Comparison of ENCODE assay signal across 13 mouse cellular contexts in genomic region chr14:58815616-58816539, GRCm38 (mm10).
DNase-seq lines count a peak whose midpoint lies in the region; ATAC-seq and TF ChIP-seq lines count a peak whose summit lies in the region.
"Had no signal": no experiment of that assay in that cellular context is flagged by ENCODE, and none has a peak within 500 bp of the region (broad histone marks: within the 10 kb centered on the region; RNA-seq: fewer than 3 reads in every experiment).

No protein-coding gene starts in this region.

- no peaks in the 10 kb centered on the region for H3K9me3 ChIP-seq in forebrain, embryonic 13.5 days (replicated peaks)
- no peaks in the 10 kb centered on the region for H3K9me3 ChIP-seq in forebrain, embryonic 11.5 days (ENCODE audit: control insufficient read depth, low read length)
- H3K9me3 ChIP-seq in hindbrain, postnatal 0 days (ENCODE audit: low read length), result no peaks in the 10 kb centered on the region
- H3K9me3 ChIP-seq in hindbrain, embryonic 13.5 days, result no peaks in the 10 kb centered on the region
- H3K9me3 ChIP-seq in midbrain, embryonic 14.5 days (ENCODE audit: control insufficient read depth, low read length), result no peaks in the 10 kb centered on the region
- no peaks in the 10 kb centered on the region for H3K9me3 ChIP-seq in midbrain, embryonic 15.5 days
- H3K9me3 ChIP-seq: embryonic facial prominence, embryonic 15.5 days; kidney, embryonic 15.5 days; liver, embryonic 12.5 days had no signal

- TF ChIP-seq CTCF in hindbrain, postnatal 0 days (IDR thresholded peaks at IDR 0.05; ENCODE audit: low read depth), result peak; percentile 21; the same call in 1 of the 2 replicates

- H3K9ac ChIP-seq in forebrain, embryonic 13.5 days, result no peak overlapping the region
- no peak overlapping the region for H3K9ac ChIP-seq in forebrain, embryonic 11.5 days (ENCODE audit: low read length)
- no peak overlapping the region for H3K9ac ChIP-seq in hindbrain, postnatal 0 days (replicated peaks; ENCODE audit: low read length)
- H3K9ac ChIP-seq in hindbrain, embryonic 13.5 days, result no peak overlapping the region
- H3K9ac ChIP-seq in midbrain, embryonic 14.5 days (replicated peaks; ENCODE audit: low read length), result no peak overlapping the region
- H3K9ac ChIP-seq in midbrain, embryonic 15.5 days, result no peak overlapping the region
- H3K9ac ChIP-seq: embryonic facial prominence, embryonic 15.5 days; kidney, embryonic 15.5 days; liver, embryonic 12.5 days had no signal

- no peaks in the 10 kb centered on the region for H3K36me3 ChIP-seq in forebrain, embryonic 13.5 days (ENCODE audit: poor library complexity, severe bottlenecking)
- no peaks in the 10 kb centered on the region for H3K36me3 ChIP-seq in forebrain, embryonic 11.5 days (ENCODE audit: control insufficient read depth, insufficient read depth, low read length)
- no peaks in the 10 kb centered on the region for H3K36me3 ChIP-seq in hindbrain, postnatal 0 days (ENCODE audit: insufficient read depth, low read length)
- no peaks in the 10 kb centered on the region for H3K36me3 ChIP-seq in hindbrain, embryonic 13.5 days
- H3K36me3 ChIP-seq in midbrain, embryonic 14.5 days (ENCODE audit: control insufficient read depth, insufficient read depth, low read length), result no peaks in the 10 kb centered on the region
- no peaks in the 10 kb centered on the region for H3K36me3 ChIP-seq in midbrain, embryonic 15.5 days (replicated peaks)
- H3K36me3 ChIP-seq: embryonic facial prominence, embryonic 15.5 days; kidney, embryonic 15.5 days; liver, embryonic 12.5 days had no signal

- no peak overlapping the region for H3K4me2 ChIP-seq in forebrain, embryonic 13.5 days
- H3K4me2 ChIP-seq in forebrain, embryonic 11.5 days (ENCODE audit: low read depth, low read length, severe bottlenecking), result no peak overlapping the region
- H3K4me2 ChIP-seq in hindbrain, postnatal 0 days (ENCODE audit: low read depth, low read length), result no peak overlapping the region
- no peak overlapping the region for H3K4me2 ChIP-seq in hindbrain, embryonic 13.5 days
- no peak overlapping the region for H3K4me2 ChIP-seq in midbrain, embryonic 14.5 days (ENCODE audit: low read length)
- no peak overlapping the region for H3K4me2 ChIP-seq in midbrain, embryonic 15.5 days
- H3K4me2 ChIP-seq: embryonic facial prominence, embryonic 15.5 days; kidney, embryonic 15.5 days; liver, embryonic 12.5 days had no signal

- DNase-seq in forebrain, embryonic 11.5 days (ENCODE audit: low spot score), result no peak
- peak; percentile 47 for DNase-seq in hindbrain, postnatal 0 days (ENCODE audit: low spot score)
- DNase-seq in midbrain, embryonic 14.5 days, result peak; percentile 26
- no peak for DNase-seq in spleen, postnatal 10 days (ENCODE audit: low spot score in 2 of 2)
- DNase-seq: cerebellum, adult 11 months; thymus, postnatal 36 days had no signal

- no peak overlapping the region for H3K4me3 ChIP-seq in forebrain, embryonic 13.5 days
- no peak overlapping the region for H3K4me3 ChIP-seq in forebrain, embryonic 11.5 days (ENCODE audit: low read depth, low read length)
- no peak overlapping the region for H3K4me3 ChIP-seq in hindbrain, postnatal 0 days (ENCODE audit: low read length)
- H3K4me3 ChIP-seq in hindbrain, embryonic 13.5 days, result no peak overlapping the region
- H3K4me3 ChIP-seq in midbrain, embryonic 14.5 days (replicated peaks; ENCODE audit: low read depth, low read length), result no peak overlapping the region
- H3K4me3 ChIP-seq in midbrain, embryonic 15.5 days, result no peak overlapping the region
- H3K4me3 ChIP-seq: embryonic facial prominence, embryonic 15.5 days; kidney, embryonic 15.5 days; liver, embryonic 12.5 days had no signal

- no peaks in the 10 kb centered on the region for H3K27me3 ChIP-seq in forebrain, embryonic 13.5 days
- H3K27me3 ChIP-seq in forebrain, embryonic 11.5 days (ENCODE audit: control insufficient read depth, insufficient read depth, low read length), result no peaks in the 10 kb centered on the region
- H3K27me3 ChIP-seq in hindbrain, postnatal 0 days (ENCODE audit: insufficient read depth, low read length), result no peaks in the 10 kb centered on the region
- H3K27me3 ChIP-seq in hindbrain, embryonic 13.5 days, result no peaks in the 10 kb centered on the region
- H3K27me3 ChIP-seq in midbrain, embryonic 14.5 days (ENCODE audit: control insufficient read depth, insufficient read depth, low read length), result no peaks in the 10 kb centered on the region
- H3K27me3 ChIP-seq in midbrain, embryonic 15.5 days (replicated peaks), result no peaks in the 10 kb centered on the region
- H3K27me3 ChIP-seq: embryonic facial prominence, embryonic 15.5 days; kidney, embryonic 15.5 days; liver, embryonic 12.5 days; Patski had no signal

- H3K4me1 ChIP-seq in forebrain, embryonic 13.5 days, result no peaks in the 10 kb centered on the region
- no peaks in the 10 kb centered on the region for H3K4me1 ChIP-seq in forebrain, embryonic 11.5 days (replicated peaks; ENCODE audit: control insufficient read depth, insufficient read depth, low read length)
- no peaks in the 10 kb centered on the region for H3K4me1 ChIP-seq in hindbrain, postnatal 0 days (ENCODE audit: insufficient read depth, low read length)
- H3K4me1 ChIP-seq in hindbrain, embryonic 13.5 days (replicated peaks), result no peaks in the 10 kb centered on the region
- no peaks in the 10 kb centered on the region for H3K4me1 ChIP-seq in midbrain, embryonic 14.5 days (ENCODE audit: control insufficient read depth, insufficient read depth, low read length)
- H3K4me1 ChIP-seq in midbrain, embryonic 15.5 days, result no peaks in the 10 kb centered on the region
- H3K4me1 ChIP-seq: embryonic facial prominence, embryonic 15.5 days; liver, embryonic 12.5 days had no signal

- ATAC-seq in forebrain, embryonic 13.5 days, result peak; percentile 65; the same call in 1 of the 2 replicates
- ATAC-seq in forebrain, embryonic 11.5 days (replicated peaks; ENCODE audit: low FRiP score), result no peak
- peak; percentile 58; the same call in 1 of the 2 replicates for ATAC-seq in hindbrain, postnatal 0 days
- ATAC-seq in hindbrain, embryonic 13.5 days (ENCODE audit: low FRiP score), result no peak
- ATAC-seq in midbrain, embryonic 14.5 days (ENCODE audit: low FRiP score, low TSS enrichment), result no peak
- ATAC-seq in midbrain, embryonic 15.5 days (replicated peaks), result no peak
- ATAC-seq: liver, embryonic 12.5 days; Patski had no signal

- 61% methylated on average over 11 of the region's 11 CpGs for WGBS in forebrain, embryonic 13.5 days
- 79% methylated on average over 11 of the region's 11 CpGs for WGBS in forebrain, embryonic 11.5 days
- WGBS in hindbrain, postnatal 0 days, result 48% methylated on average over 11 of the region's 11 CpGs
- 73% methylated on average over 11 of the region's 11 CpGs for WGBS in hindbrain, embryonic 13.5 days
- 66% methylated on average over 11 of the region's 11 CpGs for WGBS in midbrain, embryonic 14.5 days
- WGBS in midbrain, embryonic 15.5 days, result 63% methylated on average over 11 of the region's 11 CpGs

- no peak overlapping the region for H3K27ac ChIP-seq in forebrain, embryonic 13.5 days
- H3K27ac ChIP-seq in forebrain, embryonic 11.5 days (ENCODE audit: low read depth, low read length), result no peak overlapping the region
- H3K27ac ChIP-seq in hindbrain, postnatal 0 days, result no peak overlapping the region
- H3K27ac ChIP-seq in hindbrain, embryonic 13.5 days, result no peak overlapping the region
- H3K27ac ChIP-seq in midbrain, embryonic 14.5 days (replicated peaks; ENCODE audit: low read depth, low read length), result no peak overlapping the region
- H3K27ac ChIP-seq in midbrain, embryonic 15.5 days, result no peak overlapping the region
- H3K27ac ChIP-seq: embryonic facial prominence, embryonic 15.5 days; kidney, embryonic 15.5 days; liver, embryonic 12.5 days had no signal

Comparison
In these comparisons a context has a peak if more than half of its experiments do, and no peak if none do; other contexts are left out.
1. ATAC-seq: peak in forebrain, embryonic 13.5 days (single experiment) and hindbrain, postnatal 0 days (single experiment); none in forebrain, embryonic 11.5 days (single experiment), hindbrain, embryonic 13.5 days (single experiment), midbrain, embryonic 14.5 days (single experiment) and midbrain, embryonic 15.5 days (single experiment).
2. DNase-seq: peak in hindbrain, postnatal 0 days (single experiment) and midbrain, embryonic 14.5 days (single experiment); none in forebrain, embryonic 11.5 days (single experiment) and spleen, postnatal 10 days (0 of 2).